Mouse (Mus musculus) R1 (cell line): ENCODE data around the gene Gpr33.

Experiments used
- DNase-seq: peaks from one replicate; pipeline ENCODE4 v3.0.0-alpha.2; 2018; ENCODE audit warnings: low read depth, low spot score

Gpr33 gene

DNA sequence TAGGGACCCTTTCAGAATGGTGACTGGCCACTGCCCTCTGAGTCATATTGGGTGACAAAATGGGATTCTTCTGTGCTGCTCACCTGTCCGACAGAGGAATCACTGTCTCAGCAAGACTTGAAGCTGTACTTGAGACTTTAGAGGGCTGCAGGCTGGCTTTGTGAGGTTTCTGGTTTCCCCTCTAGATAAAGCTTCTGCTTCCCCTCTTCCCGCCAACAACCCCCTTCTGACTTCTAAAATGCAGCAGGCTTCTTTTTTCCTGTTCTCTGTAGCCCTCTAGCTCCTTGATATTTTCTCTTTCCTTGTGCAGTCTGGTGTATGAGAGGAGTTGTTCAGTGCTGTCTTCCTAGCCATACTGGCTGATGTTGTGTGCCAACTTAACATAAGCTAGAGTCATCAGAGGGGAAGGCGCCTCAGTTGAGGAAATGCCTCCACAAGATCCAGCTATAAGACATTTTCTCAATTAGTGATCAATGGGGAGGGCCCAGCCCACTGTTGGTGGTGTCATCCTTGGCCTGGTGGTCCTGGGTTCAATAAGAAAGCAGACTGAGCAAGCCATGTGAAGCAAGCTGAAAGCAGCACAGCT lies 42.6 kb downstream of the Gpr33 start:
- no peak for DNase-seq

- no peak for DNase-seq
These were observed 44.2 kb downstream of the Gpr33 start for GRCm38 (mm10) chr12:51983625-51984024.

DNA sequence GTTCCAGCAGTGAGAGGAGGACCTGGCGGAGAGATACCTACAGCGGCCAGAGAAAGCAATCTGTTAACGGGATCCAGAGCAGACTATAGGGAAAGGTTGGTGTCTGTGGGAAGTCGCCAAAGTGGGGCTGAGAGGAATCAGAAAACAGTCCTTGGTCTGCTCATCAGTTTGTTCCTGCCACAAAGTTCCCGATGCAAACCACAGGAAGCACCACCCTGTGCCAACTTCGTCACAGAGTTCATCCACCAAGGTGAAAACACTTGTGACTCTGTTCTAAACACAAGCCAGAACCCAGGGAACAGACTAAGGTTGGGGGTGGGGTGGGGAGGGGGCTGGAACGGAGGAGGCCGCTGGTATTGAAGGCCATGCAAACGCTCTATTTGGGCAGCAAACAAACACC lies 51.3 kb downstream of the Gpr33 start:
- DNase-seq: no peak

GRCm38 (mm10) chr12:51974381-51974780 lies 53.5 kb downstream of the Gpr33 start:
- peak; percentile 87 for DNase-seq
